Mouse (Mus musculus) common myeloid progenitor, adult 5-6 weeks (primary cell): ENCODE results near the gene Zfp398. TPM values are rescaled to one million over a fixed set of nuclear protein-coding genes. Genes with fewer than 3 reads are reported as not detected.
"Not testable (repeated sequence)": the region's sequence is repeated elsewhere in the genome, so short reads cannot be mapped to it uniquely, and the experiment has no call there.

Source experiments
- ATAC-seq: replicated peaks from 2 replicates; pipeline ENCODE4 v1.8.0; 2016; ENCODE audit warnings: low read depth, mild to moderate bottlenecking, moderate TSS enrichment, inconsistent platforms; ENCODE audit not compliant: poor library complexity, severe bottlenecking
- total RNA-seq: library from RNA; stranded (forward); fragments of 200-1000, 187-1606 nt; gene quantifications from 2 replicates; pipeline ENCODE4 v1.2.3, GENCODE M21; 2017

The Zfp398 gene
- total RNA-seq, 1 experiment from 2014 or later, result 21.8 TPM

DNA sequence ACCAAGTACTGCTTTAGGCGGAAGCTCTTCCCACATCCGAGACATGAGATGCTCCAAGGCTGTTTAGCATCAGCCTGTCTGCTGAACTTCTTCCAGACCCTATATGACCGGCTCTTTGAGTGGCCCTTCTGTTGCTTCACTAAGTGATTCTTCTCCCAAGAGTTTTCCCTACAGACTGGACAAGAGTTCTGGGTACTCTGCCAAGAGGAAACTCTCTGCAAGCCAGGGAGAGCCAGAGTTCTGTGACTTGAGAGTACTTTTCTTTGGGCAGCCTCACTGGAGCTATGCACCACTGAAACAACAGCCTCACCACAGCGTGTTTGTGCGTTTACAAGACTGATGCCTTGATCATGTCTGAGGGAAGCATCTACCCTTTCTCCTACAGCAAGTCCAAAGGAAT lies 14.2 kb upstream of the Zfp398 start:
- ATAC-seq, result no peak

DNA sequence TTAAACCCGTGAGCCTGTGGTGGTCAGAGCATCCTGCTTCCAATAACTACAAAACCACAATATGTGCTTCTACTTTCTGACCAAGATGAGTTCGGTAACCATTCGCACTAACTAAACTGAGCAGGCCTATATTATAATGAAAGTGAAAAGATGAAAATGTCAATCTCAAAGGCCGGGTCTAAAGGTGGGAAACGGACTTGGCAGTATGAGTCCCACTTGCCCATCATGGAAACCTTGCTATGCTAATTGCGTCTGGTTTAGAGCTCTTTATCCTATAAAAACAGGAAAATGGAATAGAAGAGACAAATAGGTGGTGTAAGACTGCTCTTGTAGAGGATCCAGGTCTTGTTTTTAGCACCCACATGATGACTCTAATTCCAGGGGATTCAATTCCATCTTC lies 13.7 kb upstream of the Zfp398 start:
- no peak for ATAC-seq

DNA sequence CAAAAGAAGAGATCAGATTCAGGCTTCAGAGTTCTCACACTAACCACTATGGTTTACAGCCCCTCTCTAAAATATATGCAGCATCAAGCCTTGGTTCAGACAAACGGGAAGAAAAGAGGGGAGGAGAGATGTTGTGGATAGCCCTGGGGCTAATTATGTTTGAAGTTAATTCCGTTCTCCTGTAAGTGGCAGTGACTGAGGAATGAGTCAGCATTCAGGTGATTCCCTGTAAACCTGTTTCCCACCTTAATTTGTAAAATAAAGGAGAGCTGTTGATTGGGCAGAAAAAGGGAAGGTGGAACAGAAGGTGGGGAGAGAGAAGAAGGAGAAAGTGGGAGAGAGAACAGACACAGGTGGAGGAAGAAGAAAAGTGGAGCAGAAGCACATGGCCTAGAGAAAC lies 11.2 kb upstream of the Zfp398 start:
- ATAC-seq, result no peak

DNA sequence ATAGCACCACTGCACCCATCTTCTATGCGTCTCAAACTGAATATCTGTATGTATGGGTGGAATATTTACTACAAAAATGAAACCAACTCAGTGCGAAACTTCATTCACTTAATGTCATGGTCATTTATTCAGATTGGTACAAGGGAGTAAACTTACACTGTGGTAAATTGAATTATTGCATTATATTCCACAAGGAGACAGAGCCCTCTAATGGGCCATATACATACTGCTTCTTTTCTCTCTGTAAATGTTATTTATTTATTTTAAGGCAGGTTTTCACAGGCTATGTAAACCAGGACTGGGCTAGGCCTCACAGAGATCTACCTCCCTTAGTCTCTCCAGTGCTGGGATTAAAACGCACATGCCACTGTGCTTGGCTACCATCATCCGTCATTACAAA lies 8.0 kb upstream of the Zfp398 start:
- ATAC-seq, result no peak

DNA sequence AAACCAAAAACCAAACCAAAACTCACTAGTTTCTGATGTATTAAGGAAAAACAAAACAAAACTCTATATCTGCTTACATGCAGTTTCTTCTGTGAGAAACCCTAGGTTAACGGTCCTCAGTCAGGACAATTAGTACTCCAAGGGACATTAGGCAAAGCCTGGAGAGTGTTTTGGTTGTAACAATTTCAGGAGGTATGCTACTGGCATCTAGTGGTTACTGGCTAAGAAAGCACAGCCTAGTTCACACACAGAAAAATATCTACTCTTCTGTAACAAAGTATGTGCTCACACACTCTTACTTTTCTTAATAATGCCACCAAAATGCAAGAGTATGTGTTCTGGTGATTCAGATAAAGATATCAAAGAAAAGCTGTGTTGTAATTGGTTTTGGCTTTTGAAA lies 6.5 kb upstream of the Zfp398 start:
- ATAC-seq, result peak; percentile 52

DNA sequence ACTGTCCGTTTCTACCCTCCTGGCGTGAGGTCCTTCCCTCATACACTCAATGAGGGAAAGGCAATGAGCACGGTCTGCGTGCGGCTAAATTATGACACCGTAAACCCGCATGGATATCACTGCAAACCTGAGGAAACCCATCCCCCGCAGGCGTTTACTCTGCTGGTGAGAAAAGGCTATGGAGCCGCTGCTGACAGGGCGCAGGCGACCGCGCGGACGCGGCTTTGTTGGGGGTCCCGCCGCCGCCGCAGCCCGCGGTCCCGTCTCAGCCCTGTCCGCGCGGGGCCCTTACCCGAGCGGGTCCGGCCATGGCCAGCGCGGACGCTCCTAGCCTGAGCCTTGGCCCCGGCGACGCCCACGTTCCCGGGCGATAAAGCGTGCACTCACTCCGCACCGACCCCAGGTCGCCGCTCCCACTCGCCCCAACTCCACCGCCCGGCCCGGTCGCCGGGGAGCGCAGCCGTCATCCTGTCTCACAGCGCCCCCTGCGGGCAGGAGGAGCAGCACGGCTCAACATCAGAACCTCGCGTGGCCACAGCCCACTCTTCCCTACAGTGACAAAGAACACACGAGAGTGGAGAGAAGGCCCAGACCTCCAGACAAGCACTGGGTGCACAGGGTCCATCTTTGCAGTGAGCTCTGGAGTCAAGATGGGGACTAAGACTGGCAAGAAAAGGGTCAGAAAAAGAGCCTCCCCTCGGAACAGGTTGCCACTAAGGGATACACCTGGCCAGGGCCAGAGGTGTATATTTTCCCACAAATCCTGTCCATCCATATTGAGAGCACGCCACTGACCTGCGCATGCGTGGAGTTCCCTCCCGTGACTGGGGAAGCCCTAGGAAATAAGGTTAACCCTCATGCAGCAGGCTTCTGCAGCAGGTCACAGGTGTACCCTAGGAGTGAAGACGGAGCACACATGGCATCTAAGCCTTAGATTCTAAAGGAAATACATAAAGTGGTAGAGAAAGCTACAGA lies 5.1 kb upstream of the Zfp398 start, which contains the start of gene Zfp786:
Gene Zfp786, minus strand, starts transcription at position 764 of the 975 bp plus-strand sequence.
- peak; percentile 90 for ATAC-seq

DNA sequence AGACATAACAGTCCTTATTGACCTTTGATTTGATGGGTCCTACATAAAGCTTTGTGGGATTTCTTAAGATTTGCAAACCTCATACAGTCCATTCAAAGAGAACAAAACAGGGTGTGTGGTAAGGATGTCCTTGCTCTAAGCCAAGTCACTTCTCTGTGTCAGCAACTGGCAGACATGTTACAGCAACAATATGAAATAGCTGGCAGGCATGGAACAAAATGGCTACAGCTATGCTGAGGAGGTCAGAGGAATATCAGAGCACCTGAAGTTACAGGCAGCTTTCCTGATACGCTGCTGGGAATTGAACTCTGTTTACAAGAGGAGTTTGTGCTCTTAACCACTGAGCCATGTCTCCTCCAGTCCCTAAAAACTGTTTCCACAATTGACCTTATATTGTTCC lies 3.2 kb upstream of the Zfp398 start:
- ATAC-seq, result no peak

DNA sequence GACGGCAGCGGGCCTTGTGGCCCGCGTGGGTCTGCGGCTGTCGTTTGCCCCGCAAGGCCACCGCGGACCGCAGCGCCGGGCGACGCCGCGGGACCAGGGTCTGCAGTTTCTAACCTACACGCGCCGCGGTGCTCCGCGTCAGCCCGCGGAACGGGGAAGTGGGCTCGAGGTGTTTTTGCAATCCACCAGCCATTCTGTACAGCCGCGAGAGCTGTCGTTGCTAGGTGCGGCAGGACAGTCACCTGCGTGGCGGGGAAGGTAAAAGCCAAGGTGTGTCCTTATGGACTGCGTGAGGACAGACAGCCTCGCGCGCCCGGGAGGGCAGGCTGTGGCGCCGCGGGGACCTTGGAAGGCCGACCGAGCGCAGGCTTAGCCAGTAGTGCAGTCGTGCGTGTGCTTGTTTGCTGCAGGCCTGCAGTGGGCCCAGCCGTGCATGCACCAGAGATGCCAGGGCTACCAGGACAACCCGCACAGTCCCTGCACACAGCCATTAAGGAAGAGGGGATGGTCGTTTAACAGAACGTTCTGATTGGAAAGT lies 592 bp downstream of the Zfp398 start:
- ATAC-seq, result peak; percentile 52

DNA sequence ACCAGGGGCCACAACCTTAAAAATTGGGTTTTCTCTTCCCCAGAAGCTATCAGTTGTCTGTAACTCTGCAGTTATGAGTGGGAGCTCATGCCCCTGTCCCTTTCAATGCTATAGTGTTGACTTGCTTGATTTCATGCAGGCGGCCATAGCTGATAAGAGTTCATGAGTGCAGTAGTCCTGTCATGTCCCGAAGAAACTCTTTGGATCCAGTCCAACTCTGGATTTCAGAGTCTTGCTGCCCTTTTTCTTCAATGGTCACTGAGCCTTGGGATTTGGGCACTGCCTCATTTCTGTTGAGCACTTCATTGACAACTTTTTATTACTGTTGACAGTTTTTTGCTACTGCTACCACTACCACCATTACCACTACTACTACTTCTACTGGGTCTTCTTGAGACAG lies 2.2 kb downstream of the Zfp398 start:
- ATAC-seq, result no peak

DNA sequence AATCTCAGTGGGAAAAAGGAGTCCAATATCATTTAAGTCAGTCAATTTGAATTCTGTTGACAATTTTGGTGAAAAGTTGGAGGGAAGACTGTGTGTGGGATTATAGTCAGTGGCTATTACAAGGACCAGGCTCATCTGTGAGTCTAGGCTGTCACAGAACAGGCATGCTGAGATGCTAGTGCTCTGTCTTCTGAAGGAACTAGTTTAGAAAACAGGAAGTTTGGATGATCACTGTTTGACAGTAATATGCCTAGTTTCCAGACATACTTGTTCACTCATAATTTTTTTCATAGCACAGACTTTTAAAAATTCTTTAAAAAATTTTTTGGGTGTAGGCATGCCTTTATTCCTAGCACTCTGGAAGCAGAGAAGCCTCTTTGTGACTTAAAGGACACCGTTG lies 5.6 kb downstream of the Zfp398 start:
- no peak for ATAC-seq

DNA sequence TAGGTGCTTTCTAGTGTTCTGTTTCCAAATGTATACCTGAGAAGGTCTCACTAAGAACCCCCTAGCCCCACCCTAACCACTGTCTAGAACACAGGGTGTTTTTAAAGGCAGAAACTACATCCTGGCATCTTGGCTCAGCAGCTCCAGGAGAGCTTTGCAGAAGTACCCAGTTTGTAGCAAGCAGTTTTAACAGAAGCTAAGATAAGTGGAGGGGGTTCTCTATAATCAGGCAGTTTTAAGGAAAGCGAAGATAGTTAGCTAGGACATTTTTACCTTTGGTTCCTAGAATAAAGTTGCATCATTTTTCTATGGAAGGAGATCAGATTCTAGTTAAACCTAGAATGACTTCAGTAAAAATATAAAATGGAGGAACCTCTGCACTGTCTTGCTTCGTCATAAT lies 6.4 kb downstream of the Zfp398 start:
- ATAC-seq, result no peak

DNA sequence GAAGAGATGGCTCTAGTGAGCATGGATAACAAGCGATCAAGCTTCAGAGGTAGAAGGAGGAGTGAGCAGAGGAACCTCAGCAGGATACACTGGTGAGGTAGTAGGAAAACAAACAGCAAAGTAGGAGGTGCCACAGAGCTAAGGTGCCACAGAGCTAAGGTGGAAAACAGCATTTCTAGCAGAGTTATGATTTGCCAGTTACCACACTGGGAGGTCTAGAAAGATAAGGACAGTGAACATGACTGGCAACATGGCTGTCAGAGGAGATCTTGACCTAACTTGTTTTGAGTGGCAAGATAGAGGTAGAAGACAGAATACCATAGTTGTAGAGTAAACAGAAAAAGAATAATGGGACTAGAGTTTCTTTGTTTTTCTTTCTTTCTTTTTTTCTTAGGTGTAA lies 6.9 kb downstream of the Zfp398 start:
- ATAC-seq, result peak; percentile 32; the same call in 1 of the 2 replicates

DNA sequence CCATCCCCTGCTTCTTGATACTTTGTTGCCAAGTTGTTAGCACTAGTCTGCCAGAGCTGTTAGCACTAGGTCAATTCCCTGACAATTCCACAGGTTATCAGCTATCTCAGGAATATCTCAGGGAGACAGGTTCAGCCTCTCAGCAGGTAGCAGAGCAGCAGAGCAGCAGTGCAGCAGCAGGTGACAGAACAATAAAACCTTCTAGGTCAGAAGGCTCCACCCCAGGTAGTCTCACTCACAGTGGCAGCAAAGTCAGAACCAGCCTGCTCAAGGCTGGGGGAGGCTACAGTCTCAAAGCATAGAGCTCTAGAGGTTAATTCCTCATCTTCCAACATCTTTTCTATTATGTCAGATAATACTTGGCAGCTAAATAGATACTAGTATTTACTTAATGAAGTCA lies 10.3 kb downstream of the Zfp398 start:
- no peak for ATAC-seq

DNA sequence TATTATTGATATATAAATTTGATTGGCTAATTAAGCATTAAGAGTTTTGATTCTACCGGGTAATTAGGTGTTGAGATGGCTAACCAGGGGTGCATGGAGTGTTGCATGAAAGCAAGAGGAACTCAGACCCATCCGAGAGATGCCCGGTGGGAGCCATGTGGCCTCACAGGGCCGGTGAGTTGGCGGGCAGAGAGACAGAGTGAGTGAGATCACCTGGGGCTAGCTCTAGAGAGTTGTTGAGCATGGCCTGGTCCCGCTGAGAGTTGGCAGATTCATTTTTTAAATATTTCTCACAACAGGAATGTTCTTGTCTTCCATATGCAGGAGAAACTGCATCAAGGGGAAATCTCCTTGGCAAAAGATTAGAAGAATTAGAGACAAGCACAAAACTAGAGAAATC lies 21.8 kb downstream of the Zfp398 start:
- no peak for ATAC-seq

DNA sequence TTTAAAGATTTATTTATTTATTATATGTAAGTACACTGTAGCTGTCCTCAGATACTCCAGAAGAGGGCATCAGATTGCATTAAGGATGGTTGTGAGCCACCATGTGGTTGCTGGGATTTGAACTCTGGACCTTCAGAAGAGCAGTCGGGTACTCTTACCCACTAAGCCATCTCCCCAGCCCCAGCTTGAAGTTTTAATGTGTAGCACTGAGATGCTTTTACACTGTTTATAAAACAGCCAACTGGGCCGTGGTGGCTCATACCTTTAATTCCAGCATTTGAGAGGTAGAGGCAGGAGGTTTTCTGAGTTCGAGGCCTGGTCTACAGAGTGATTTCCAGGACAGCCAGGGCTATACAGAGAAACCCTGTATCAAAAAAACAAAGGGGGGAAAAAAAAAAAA lies 22.3 kb downstream of the Zfp398 start:
- not testable (repeated sequence) for ATAC-seq

DNA sequence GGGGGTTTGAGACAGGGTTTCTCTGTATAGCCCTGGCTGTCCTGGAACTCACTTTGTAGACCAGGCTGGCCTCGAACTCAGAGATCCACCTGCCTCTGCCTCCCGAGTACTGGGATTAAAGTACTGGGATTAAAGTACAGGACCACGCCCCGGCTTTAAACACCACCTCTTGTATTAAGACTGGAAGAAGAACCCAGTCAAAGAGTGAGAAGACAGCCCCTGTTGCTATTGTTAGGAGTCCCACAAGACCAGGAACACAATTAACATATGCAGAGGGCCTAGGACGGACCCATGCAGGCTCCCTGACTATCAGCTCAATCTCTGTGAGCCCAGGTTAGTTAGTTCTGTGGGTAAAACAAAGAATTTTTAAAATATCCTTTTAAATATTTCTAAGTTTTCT lies 36.8 kb downstream of the Zfp398 start:
- no peak for ATAC-seq

DNA sequence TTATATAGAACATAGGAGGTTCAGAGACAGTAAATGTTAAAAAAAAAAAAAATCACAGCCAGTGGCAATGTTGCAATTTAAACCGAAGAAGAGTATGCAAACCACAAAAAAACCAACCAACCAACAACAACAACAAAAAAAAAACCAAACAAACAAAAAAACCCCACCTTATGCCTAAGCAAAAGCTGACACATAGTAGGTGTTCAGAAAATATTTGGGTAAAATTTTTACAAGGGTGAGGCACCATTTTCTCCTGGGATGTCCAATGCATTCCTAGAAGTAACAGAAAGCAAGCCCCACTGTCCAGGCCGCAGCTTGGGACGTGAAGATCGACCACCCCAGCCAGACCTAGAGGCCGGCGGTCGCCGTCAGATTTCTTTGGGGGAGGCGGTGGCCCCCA lies 41.6 kb downstream of the Zfp398 start, which contains the start of gene Zfp282:
Gene Zfp282, plus strand, starts transcription at position 147 of the 400 bp plus-strand sequence.
- no peak for ATAC-seq

DNA sequence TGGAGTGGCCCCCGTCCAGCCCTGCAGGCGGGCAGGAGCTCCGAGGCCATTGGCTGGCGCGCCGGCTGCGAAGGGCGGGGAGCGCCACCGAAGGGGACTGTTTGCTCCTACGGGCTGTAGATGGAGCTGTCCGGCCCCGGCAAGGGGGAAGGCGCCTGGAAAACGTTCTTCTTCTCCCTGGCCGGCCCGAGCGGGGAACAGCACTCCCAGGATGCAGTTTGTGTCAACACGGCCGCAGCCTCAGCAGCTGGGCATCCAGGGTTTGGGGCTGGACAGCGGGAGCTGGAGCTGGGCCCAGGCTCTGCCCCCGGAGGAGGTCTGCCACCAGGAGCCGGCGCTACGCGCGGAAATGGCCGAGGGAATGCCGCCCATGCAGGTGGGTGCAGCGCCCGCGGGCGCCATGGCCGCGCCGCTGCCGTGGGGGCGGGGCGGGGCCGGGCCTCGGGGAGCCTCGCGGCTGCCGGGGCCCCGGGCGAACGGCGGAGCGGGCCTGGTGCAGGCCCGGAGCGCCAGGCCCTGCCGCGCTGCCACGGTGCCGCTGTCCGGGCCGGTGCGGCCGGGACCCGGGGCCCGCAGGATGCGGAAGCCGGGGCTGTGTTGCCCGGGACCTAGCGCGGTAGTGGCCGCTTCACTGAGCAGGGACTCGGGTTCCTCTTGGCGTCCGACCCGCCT lies 42.1 kb downstream of the Zfp398 start:
- ATAC-seq, result peak; percentile 92

DNA sequence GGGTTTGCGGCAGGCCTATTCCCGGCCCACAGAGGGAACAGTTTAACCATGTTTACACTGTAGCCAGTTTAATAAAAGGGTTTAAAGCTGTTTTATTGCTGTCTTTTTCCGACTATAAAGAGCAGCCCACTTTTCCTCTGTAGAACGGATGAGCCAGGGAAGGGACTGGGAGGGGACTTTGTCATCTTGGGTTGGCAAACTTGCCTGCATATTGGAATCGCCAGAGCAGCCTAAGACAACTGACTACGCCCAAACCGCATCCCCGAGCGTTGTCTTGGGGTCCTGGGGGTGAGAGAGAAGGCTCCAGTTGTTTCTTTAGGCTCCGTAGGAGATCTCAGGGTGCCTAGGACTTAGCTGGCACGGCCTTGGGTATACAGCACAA lies 42.7 kb downstream of the Zfp398 start:
- ATAC-seq, result no peak

DNA sequence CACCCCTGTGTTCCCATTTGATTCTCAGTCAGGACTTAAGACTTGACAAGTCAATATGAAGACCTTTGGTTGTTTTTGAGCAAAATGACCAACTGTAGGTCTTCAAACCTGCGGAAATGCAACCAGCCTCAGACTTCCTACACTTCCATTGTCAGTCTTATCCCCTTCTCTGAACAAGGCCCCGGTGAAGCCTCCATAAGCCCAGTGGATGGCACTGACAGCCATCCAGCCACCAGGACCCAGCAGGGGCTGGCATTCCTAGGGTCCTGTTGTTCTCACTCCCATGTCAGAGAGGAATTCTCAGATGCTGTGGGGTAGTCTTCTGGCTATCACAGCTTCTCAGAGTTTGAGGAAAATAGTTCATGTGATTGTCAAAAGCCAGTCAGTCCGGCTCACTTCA lies 43.1 kb downstream of the Zfp398 start:
- no peak for ATAC-seq
